Mouse (Mus musculus) limb, embryonic 15.5 days (tissue): ENCODE data around the gene Dennd6a. TPM values are rescaled to one million over a fixed set of nuclear protein-coding genes. Genes with fewer than 3 reads are reported as not detected.

Source experiments
- ATAC-seq: fragments of 200-750 bp; cut with Nextera tagmentation; 2 replicates; pipeline ENCODE4 v1.8.0; 2017; ENCODE audit warnings: low read depth, moderate TSS enrichment; ENCODE audit not compliant: insufficient number of reproducible peaks, low FRiP score, low TSS enrichment
- H3K27ac ChIP-seq: fragments of 300-500 bp; sonication (generic); 2 replicates; pipeline ENCODE4 v1.5.1; 2015; ENCODE audit warnings: moderate library complexity, mild to moderate bottlenecking, inconsistent platforms
- H3K27me3 ChIP-seq: fragments of 300-500 bp; sonication (generic); 2 replicates; pipeline ENCODE4 v1.6.1; 2015; ENCODE audit warnings: inconsistent platforms
- H3K36me3 ChIP-seq: fragments of 300-500 bp; sonication (generic); 2 replicates; pipeline ENCODE4 v1.6.1; 2015; ENCODE audit warnings: inconsistent platforms
- H3K4me1 ChIP-seq: fragments of 300-500 bp; sonication (generic); 2 replicates; pipeline ENCODE4 v1.6.1; 2015; ENCODE audit warnings: inconsistent platforms
- H3K4me2 ChIP-seq: fragments of 300-500 bp; sonication (generic); 2 replicates; pipeline ENCODE4 v1.6.1; 2015; ENCODE audit warnings: mild to moderate bottlenecking, inconsistent platforms
- H3K4me3 ChIP-seq: fragments of 300-500 bp; sonication (generic); 2 replicates; pipeline ENCODE4 v1.5.1; 2015; ENCODE audit warnings: mild to moderate bottlenecking, inconsistent platforms
- H3K9ac ChIP-seq: fragments of 300-500 bp; sonication (generic); 2 replicates; pipeline ENCODE4 v1.6.1; 2015; ENCODE audit warnings: inconsistent platforms
- H3K9me3 ChIP-seq: fragments of 300-500 bp; sonication (generic); 2 replicates; pipeline ENCODE4 v1.6.1; 2016; ENCODE audit warnings: inconsistent platforms
- WGBS: fragments of 180-500 bp; shearing (Covaris S2); methylation state at CpG from one replicate; pipeline ENCODE4 v1.1.7; 2015; 5-methylcytosine and 5-hydroxymethylcytosine counted together
- microRNA-seq: library from miRNA; unstranded; fragments of <30 nt; microRNA quantifications from one replicate; pipeline ENCODE4, GENCODE M21; 2016
- polyA plus RNA-seq: library from polyadenylated mRNA; unstranded; fragments of >200 nt; fragmentation: Nextera tagmentation; extraction: Ambion mirVana; gene quantifications from 2 replicates; pipeline ENCODE4 v1.2.1, GENCODE M21; 2015

The Dennd6a gene
- polyA plus RNA-seq, 1 experiment from 2014 or later: 24.3 TPM

GRCm38 (mm10) chr14:26675791-26676190 lies 102.1 kb downstream of the Dennd6a start:
- H3K36me3 ChIP-seq: no peaks in the 10 kb centered on the region
- peaks cover 5% of the 10 kb centered on the region; the same call in 1 of the 2 replicates for H3K4me1 ChIP-seq
- no peak overlapping the region for H3K4me2 ChIP-seq
- no peak overlapping the region for H3K9ac ChIP-seq
- H3K27ac ChIP-seq: no peak overlapping the region
- 77% methylated on average over 5 of the region's 5 CpGs for WGBS
- ATAC-seq: no peak
- peaks cover 4% of the 10 kb centered on the region; the same call in 1 of the 2 replicates for H3K27me3 ChIP-seq
- H3K9me3 ChIP-seq: no peaks in the 10 kb centered on the region
- no peak overlapping the region for H3K4me3 ChIP-seq

Small RNA genes within 50 kb of the gene (microRNA-seq; reads per million reads assigned to microRNA genes)
- not detected for gene Mir7672

Other genes starting within 250 kb of the Dennd6a start
- gene Slmap, start 38.9 kb upstream of the Dennd6a start, polyA plus RNA-seq: 18.8 and 20.2 TPM in 2 replicates
- gene Arf4, start 64.2 kb downstream of the Dennd6a start, polyA plus RNA-seq: 712 and 733 TPM in 2 replicates
- 10.0 and 10.7 TPM in 2 replicates for gene Pde12, start 96.0 kb downstream of the Dennd6a start, polyA plus RNA-seq
- gene Dnah12, start 119.4 kb downstream of the Dennd6a start, polyA plus RNA-seq: 0.04 and 0.07 TPM in 2 replicates